Mouse (Mus musculus): ENCODE results near the gene Rgs6. TPM values are rescaled to one million over a fixed set of nuclear protein-coding genes. Genes with fewer than 3 reads are reported as not detected.

Rgs6 gene
- polyA plus RNA-seq, 1 experiment, result 0.28 TPM

GRCm38 (mm10) chr12:82880711-82881110 lies 292.6 kb downstream of the Rgs6 start:
- no peak overlapping the region for H3K27ac ChIP-seq (ENCODE audit: insufficient read depth, low read depth, low read length)

DNA sequence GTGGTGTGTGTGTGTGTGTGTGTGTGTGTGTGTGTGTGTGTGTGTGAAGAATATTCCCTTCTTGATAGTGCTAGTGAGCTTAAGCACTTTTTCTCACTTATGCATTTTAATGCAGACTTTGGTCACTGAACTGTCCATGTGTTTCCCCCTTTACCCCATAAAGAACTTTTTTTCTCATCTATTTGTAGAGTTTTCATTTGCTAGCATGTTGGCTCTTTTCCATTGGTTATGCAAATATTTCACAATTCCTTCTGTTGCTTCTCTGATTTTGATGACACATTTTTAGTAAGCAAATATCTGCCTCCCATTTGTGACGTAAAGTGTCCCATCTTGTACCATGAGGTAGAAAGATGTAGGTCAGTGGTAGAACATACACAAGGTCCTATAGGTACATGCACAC lies 295.0 kb downstream of the Rgs6 start:
- Histone ChIP-seq H3K4me1 (ENCODE audit: control insufficient read depth, insufficient read depth, low read length) (no peaks in the 10 kb centered on the region), H3K27ac (ENCODE audit: insufficient read depth, low read depth, low read length) (no peak overlapping the region), H3K4me3 (ENCODE audit: insufficient read depth, low read length) (no peak overlapping the region)
- TF ChIP-seq CTCF (IDR thresholded peaks at IDR 0.05; ENCODE audit: low read depth, low read length), result no peak
- no peak for TF ChIP-seq POLR2A (IDR thresholded peaks at IDR 0.05; ENCODE audit: borderline replicate concordance, low read depth, low read length)

More at GRCm38 (mm10) chr12:82880711-82881110, 292.6 kb downstream of the Rgs6 start:
- no peaks in the 10 kb centered on the region for H3K4me1 ChIP-seq (ENCODE audit: control insufficient read depth, insufficient read depth, low read length)
- no peak overlapping the region for H3K4me3 ChIP-seq (ENCODE audit: insufficient read depth, low read length)
- no peak for TF ChIP-seq CTCF (IDR thresholded peaks at IDR 0.05; ENCODE audit: low read depth, low read length)
- TF ChIP-seq POLR2A (IDR thresholded peaks at IDR 0.05; ENCODE audit: borderline replicate concordance, low read depth, low read length), result no peak

GRCm38 (mm10) chr12:82894971-82895838 lies 307.1 kb downstream of the Rgs6 start:
- Histone ChIP-seq H3K4me1 (ENCODE audit: control insufficient read depth, insufficient read depth, low read length) (no peaks in the 10 kb centered on the region), H3K27ac (ENCODE audit: insufficient read depth, low read depth, low read length) (no peak overlapping the region), H3K4me3 (ENCODE audit: insufficient read depth, low read length) (no peak overlapping the region)
- TF ChIP-seq CTCF (IDR thresholded peaks at IDR 0.05; ENCODE audit: low read depth, low read length), result no peak
- no peak for TF ChIP-seq POLR2A (IDR thresholded peaks at IDR 0.05; ENCODE audit: borderline replicate concordance, low read depth, low read length)

DNA sequence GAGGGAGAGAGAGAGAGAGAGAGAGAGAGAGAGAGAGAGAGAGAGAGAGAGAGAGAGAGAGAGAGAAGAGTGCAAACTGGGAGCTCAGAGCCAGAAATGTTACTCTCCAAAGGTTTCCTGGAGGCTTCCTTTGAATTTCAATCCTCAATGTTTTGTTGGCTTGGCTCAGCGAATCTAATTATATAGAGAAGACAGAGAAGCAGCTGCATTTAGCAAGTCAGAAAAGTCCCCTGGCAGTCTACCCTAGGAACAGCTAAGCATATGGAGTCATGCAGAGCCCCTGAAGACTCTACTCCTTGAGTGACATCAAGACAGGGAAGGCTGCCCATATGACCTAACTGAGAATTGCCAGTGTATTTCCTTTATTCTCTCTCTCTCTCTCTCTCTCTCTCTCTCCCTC lies 317.7 kb downstream of the Rgs6 start:
- TF ChIP-seq CTCF (IDR thresholded peaks at IDR 0.05; ENCODE audit: low read depth, low read length) (no peak), POLR2A (IDR thresholded peaks at IDR 0.05; ENCODE audit: borderline replicate concordance, low read depth, low read length) (no peak)
- H3K4me3 ChIP-seq (ENCODE audit: insufficient read depth, low read length), result no peak overlapping the region
- no peaks in the 10 kb centered on the region for H3K4me1 ChIP-seq (ENCODE audit: control insufficient read depth, insufficient read depth, low read length)
- H3K27ac ChIP-seq (ENCODE audit: insufficient read depth, low read depth, low read length), result no peak overlapping the region

DNA sequence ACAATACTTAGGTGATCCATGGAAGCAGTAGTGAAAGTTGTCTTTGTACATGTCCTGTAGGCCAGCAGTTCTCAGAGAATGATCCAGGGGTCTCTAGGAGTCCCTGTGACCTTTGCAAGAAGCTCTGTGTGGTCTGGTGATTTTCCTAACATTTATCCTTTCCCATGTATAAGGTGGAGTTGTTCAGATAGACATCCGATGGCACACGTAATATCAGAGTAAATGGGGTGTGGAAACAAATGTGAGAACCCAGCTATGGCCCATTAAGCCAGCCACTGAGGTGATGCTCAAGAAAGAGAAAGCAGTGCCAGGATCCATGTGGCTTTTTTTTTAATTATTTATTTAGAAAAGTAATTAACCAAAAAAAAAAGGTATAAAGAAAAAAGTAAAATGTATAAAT lies 322.8 kb downstream of the Rgs6 start:
- Histone ChIP-seq H3K4me3 (ENCODE audit: insufficient read depth, low read length) (no peak overlapping the region), H3K27ac (ENCODE audit: insufficient read depth, low read depth, low read length) (no peak overlapping the region), H3K4me1 (ENCODE audit: control insufficient read depth, insufficient read depth, low read length) (no peaks in the 10 kb centered on the region)
- TF ChIP-seq CTCF (IDR thresholded peaks at IDR 0.05; ENCODE audit: low read depth, low read length) (no peak), POLR2A (IDR thresholded peaks at IDR 0.05; ENCODE audit: borderline replicate concordance, low read depth, low read length) (no peak)

DNA sequence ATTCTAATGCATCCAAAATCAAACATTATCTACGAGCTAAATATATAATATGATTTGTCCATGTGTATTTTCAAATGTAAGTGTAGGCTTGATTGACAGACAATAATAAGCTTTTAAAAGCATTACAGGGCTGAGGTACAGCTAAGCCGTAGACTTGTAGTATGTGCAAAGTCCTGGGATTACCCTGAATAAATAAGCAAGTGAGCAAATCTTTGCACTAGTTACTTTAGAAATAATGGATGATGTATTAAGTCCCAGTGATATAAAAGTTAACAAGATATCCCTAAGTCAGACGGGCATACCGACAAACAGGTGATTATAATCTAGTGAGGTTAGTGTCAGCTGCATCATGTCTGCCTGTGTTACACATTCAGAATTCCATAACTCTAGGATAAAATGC lies 326.0 kb downstream of the Rgs6 start:
- Histone ChIP-seq H3K4me1 (ENCODE audit: control insufficient read depth, insufficient read depth, low read length) (no peaks in the 10 kb centered on the region), H3K4me3 (ENCODE audit: insufficient read depth, low read length) (no peak overlapping the region), H3K27ac (ENCODE audit: insufficient read depth, low read depth, low read length) (no peak overlapping the region)
- no peak for TF ChIP-seq POLR2A (IDR thresholded peaks at IDR 0.05; ENCODE audit: borderline replicate concordance, low read depth, low read length)
- TF ChIP-seq CTCF (IDR thresholded peaks at IDR 0.05; ENCODE audit: low read depth, low read length), result no peak

- H3K4me3 ChIP-seq (ENCODE audit: insufficient read depth, low read length), result no peak overlapping the region
- no peaks in the 10 kb centered on the region for H3K4me1 ChIP-seq (ENCODE audit: control insufficient read depth, insufficient read depth, low read length)
- TF ChIP-seq POLR2A (IDR thresholded peaks at IDR 0.05; ENCODE audit: borderline replicate concordance, low read depth, low read length), result no peak
- TF ChIP-seq CTCF (IDR thresholded peaks at IDR 0.05; ENCODE audit: low read depth, low read length), result no peak
- H3K27ac ChIP-seq (ENCODE audit: insufficient read depth, low read depth, low read length), result no peak overlapping the region
Observed at GRCm38 (mm10) chr12:82920146-82920545, 332.1 kb downstream of the Rgs6 start.

DNA sequence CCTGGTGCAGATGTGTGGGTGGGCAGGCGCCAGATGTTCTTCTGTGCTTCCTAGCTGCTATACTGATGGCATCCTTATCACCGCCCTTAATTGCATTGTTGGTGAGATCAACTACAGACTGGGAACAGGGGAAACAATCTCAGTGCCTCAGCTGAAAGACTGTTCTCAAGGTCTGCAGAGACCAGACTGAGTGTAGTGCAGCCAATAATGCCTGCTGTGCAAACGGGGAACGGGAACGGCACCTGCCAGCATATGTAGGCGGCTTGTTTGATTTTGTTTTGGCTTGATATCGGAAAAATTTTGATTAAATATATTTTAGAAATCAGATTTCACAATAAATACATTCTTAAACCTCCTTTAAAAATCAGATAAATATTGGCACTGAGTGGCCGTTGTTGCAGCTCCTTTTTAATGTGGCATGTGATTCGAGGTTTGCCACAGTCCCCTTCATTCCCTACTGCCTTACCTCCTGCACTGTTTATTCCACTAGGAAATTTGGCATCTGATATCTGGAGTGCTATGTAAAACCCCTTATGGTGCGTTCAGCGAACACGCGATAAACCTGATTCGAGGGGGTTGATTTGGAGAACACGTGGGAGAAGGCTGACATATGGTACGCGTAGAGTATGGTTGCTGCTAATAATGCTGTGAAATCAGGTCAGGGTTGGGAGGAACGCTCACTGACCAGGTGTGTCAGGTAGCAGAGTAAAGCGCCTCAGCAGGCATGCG lies 333.4 kb downstream of the Rgs6 start:
- Histone ChIP-seq H3K4me3 (ENCODE audit: insufficient read depth, low read length) (no peak overlapping the region), H3K4me1 (ENCODE audit: control insufficient read depth, insufficient read depth, low read length) (no peaks in the 10 kb centered on the region), H3K27ac (ENCODE audit: insufficient read depth, low read depth, low read length) (no peak overlapping the region)
- TF ChIP-seq POLR2A (IDR thresholded peaks at IDR 0.05; ENCODE audit: borderline replicate concordance, low read depth, low read length) (no peak), CTCF (IDR thresholded peaks at IDR 0.05; ENCODE audit: low read depth, low read length) (no peak)

GRCm38 (mm10) chr12:82922856-82923506 lies 334.9 kb downstream of the Rgs6 start:
- Histone ChIP-seq H3K4me1 (ENCODE audit: control insufficient read depth, insufficient read depth, low read length) (no peaks in the 10 kb centered on the region), H3K4me3 (ENCODE audit: insufficient read depth, low read length) (no peak overlapping the region), H3K27ac (ENCODE audit: insufficient read depth, low read depth, low read length) (no peak overlapping the region)
- TF ChIP-seq CTCF (IDR thresholded peaks at IDR 0.05; ENCODE audit: low read depth, low read length), result no peak
- TF ChIP-seq POLR2A (IDR thresholded peaks at IDR 0.05; ENCODE audit: borderline replicate concordance, low read depth, low read length), result no peak

Data from bone marrow macrophage, adult 2 months (primary cell).